Mouse (Mus musculus): ENCODE data around the gene Asb11. TPM values are rescaled to one million over a fixed set of nuclear protein-coding genes. Genes with fewer than 3 reads are reported as not detected.

Asb11 gene
- polyA plus RNA-seq, 1 experiment from 2014 or later = not detected

- DNase-seq (ENCODE audit: low spot score) = no peak
- Histone ChIP-seq H3K36me3 (ENCODE audit: control insufficient read depth, insufficient read depth, low read length) (no peaks in the 10 kb centered on the region), H3K9me3 (ENCODE audit: control insufficient read depth, low read length) (no peaks in the 10 kb centered on the region), H3K4me2 (ENCODE audit: low read depth, low read length, severe bottlenecking) (no peak overlapping the region), H3K27me3 (ENCODE audit: control insufficient read depth, insufficient read depth, low read length) (no peaks in the 10 kb centered on the region; the same call in 1 of the 2 replicates), H3K9ac (ENCODE audit: low read length) (no peak overlapping the region), H3K4me3 (ENCODE audit: low read depth, low read length) (no peak overlapping the region), H3K27ac (ENCODE audit: low read depth, low read length) (no peak overlapping the region), H3K4me1 (replicated peaks; ENCODE audit: control insufficient read depth, insufficient read depth, low read length) (no peaks in the 10 kb centered on the region)
- ATAC-seq (replicated peaks; ENCODE audit: low FRiP score) = no peak
- WGBS = 88% methylated on average over 6 of the region's 6 CpGs
Measured at GRCm38 (mm10) chrX:164431541-164431940, 5.3 kb upstream of the Asb11 start.

DNA sequence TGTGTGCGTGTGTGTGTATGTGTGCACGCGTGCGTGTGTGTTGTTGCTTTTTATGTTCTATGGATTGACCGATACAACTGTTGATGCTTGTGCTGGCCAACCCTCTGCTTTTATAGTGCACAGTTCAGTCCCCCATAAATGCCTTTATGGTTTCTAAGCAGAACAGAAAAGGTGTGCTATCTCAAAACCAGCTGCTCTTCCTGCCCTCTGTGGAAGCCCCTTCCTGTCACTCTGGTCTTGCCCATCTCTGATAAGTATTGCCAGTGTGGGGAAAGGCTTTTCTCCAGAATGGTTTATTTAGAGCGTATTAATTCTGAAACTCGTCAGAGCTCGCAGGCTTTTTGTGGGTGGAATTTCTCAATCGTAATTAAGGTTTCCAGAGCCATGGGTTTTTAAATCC lies 4.1 kb upstream of the Asb11 start:
- H3K27ac ChIP-seq (ENCODE audit: low read depth, low read length) = no peak overlapping the region
- H3K9ac ChIP-seq (ENCODE audit: low read length) = no peak overlapping the region
- no peak for DNase-seq (ENCODE audit: low spot score)
- no peaks in the 10 kb centered on the region for H3K27me3 ChIP-seq (ENCODE audit: control insufficient read depth, insufficient read depth, low read length)
- no peak for ATAC-seq (replicated peaks; ENCODE audit: low FRiP score)
- no peak overlapping the region for H3K4me2 ChIP-seq (ENCODE audit: low read depth, low read length, severe bottlenecking)
- H3K4me3 ChIP-seq (ENCODE audit: low read depth, low read length) = no peak overlapping the region
- H3K36me3 ChIP-seq (ENCODE audit: control insufficient read depth, insufficient read depth, low read length) = no peaks in the 10 kb centered on the region
- no peaks in the 10 kb centered on the region for H3K4me1 ChIP-seq (replicated peaks; ENCODE audit: control insufficient read depth, insufficient read depth, low read length)
- WGBS = 94% methylated on average over 9 of the region's 9 CpGs
- H3K9me3 ChIP-seq (ENCODE audit: control insufficient read depth, low read length) = no peaks in the 10 kb centered on the region

GRCm38 (mm10) chrX:164439462-164439861 lies 2.7 kb downstream of the Asb11 start:
- 87% methylated on average over 7 of the region's 7 CpGs for WGBS
- DNase-seq (ENCODE audit: low spot score) (no peak), ATAC-seq (replicated peaks; ENCODE audit: low FRiP score) (no peak)
- no peak overlapping the region for H3K4me3 ChIP-seq (ENCODE audit: low read depth, low read length)
- H3K27me3 ChIP-seq (ENCODE audit: control insufficient read depth, insufficient read depth, low read length) = peaks cover 2% of the 10 kb centered on the region; the same call in 1 of the 2 replicates
- no peaks in the 10 kb centered on the region for H3K36me3 ChIP-seq (ENCODE audit: control insufficient read depth, insufficient read depth, low read length)
- no peak overlapping the region for H3K27ac ChIP-seq (ENCODE audit: low read depth, low read length)
- no peak overlapping the region for H3K9ac ChIP-seq (ENCODE audit: low read length)
- no peaks in the 10 kb centered on the region for H3K9me3 ChIP-seq (ENCODE audit: control insufficient read depth, low read length)
- no peaks in the 10 kb centered on the region for H3K4me1 ChIP-seq (replicated peaks; ENCODE audit: control insufficient read depth, insufficient read depth, low read length)
- H3K4me2 ChIP-seq (ENCODE audit: low read depth, low read length, severe bottlenecking) = no peak overlapping the region

GRCm38 (mm10) chrX:164440140-164440539 lies 3.3 kb downstream of the Asb11 start:
- WGBS = 75% methylated on average over 2 of the region's 2 CpGs
- Histone ChIP-seq H3K27me3 (ENCODE audit: control insufficient read depth, insufficient read depth, low read length) (peaks cover 2% of the 10 kb centered on the region; the same call in 1 of the 2 replicates), H3K4me1 (replicated peaks; ENCODE audit: control insufficient read depth, insufficient read depth, low read length) (no peaks in the 10 kb centered on the region), H3K27ac (ENCODE audit: low read depth, low read length) (no peak overlapping the region), H3K9ac (ENCODE audit: low read length) (no peak overlapping the region), H3K9me3 (ENCODE audit: control insufficient read depth, low read length) (no peaks in the 10 kb centered on the region), H3K4me2 (ENCODE audit: low read depth, low read length, severe bottlenecking) (no peak overlapping the region), H3K4me3 (ENCODE audit: low read depth, low read length) (no peak overlapping the region), H3K36me3 (ENCODE audit: control insufficient read depth, insufficient read depth, low read length) (no peaks in the 10 kb centered on the region)
- no peak for ATAC-seq (replicated peaks; ENCODE audit: low FRiP score)
- DNase-seq (ENCODE audit: low spot score) = no peak

- no peak overlapping the region for H3K9ac ChIP-seq (ENCODE audit: low read length)
- no peak overlapping the region for H3K27ac ChIP-seq (ENCODE audit: low read depth, low read length)
- DNase-seq (ENCODE audit: low spot score) (no peak), ATAC-seq (replicated peaks; ENCODE audit: low FRiP score) (no peak)
- no peaks in the 10 kb centered on the region for H3K36me3 ChIP-seq (ENCODE audit: control insufficient read depth, insufficient read depth, low read length)
- no peak overlapping the region for H3K4me3 ChIP-seq (ENCODE audit: low read depth, low read length)
- no peaks in the 10 kb centered on the region for H3K4me1 ChIP-seq (replicated peaks; ENCODE audit: control insufficient read depth, insufficient read depth, low read length)
- no peak overlapping the region for H3K4me2 ChIP-seq (ENCODE audit: low read depth, low read length, severe bottlenecking)
- peaks cover 2% of the 10 kb centered on the region; the same call in 1 of the 2 replicates for H3K27me3 ChIP-seq (ENCODE audit: control insufficient read depth, insufficient read depth, low read length)
- H3K9me3 ChIP-seq (ENCODE audit: control insufficient read depth, low read length) = no peaks in the 10 kb centered on the region
- 81% methylated on average over 3 of the region's 3 CpGs for WGBS
Measured at GRCm38 (mm10) chrX:164440703-164441102, 3.9 kb downstream of the Asb11 start.

GRCm38 (mm10) chrX:164441306-164441705 lies 4.5 kb downstream of the Asb11 start:
- H3K4me1 ChIP-seq (replicated peaks; ENCODE audit: control insufficient read depth, insufficient read depth, low read length) = no peaks in the 10 kb centered on the region
- no peaks in the 10 kb centered on the region for H3K9me3 ChIP-seq (ENCODE audit: control insufficient read depth, low read length)
- no peak overlapping the region for H3K27ac ChIP-seq (ENCODE audit: low read depth, low read length)
- no peak overlapping the region for H3K4me2 ChIP-seq (ENCODE audit: low read depth, low read length, severe bottlenecking)
- no peak for ATAC-seq (replicated peaks; ENCODE audit: low FRiP score)
- H3K36me3 ChIP-seq (ENCODE audit: control insufficient read depth, insufficient read depth, low read length) = no peaks in the 10 kb centered on the region
- peaks cover 2% of the 10 kb centered on the region; the same call in 1 of the 2 replicates for H3K27me3 ChIP-seq (ENCODE audit: control insufficient read depth, insufficient read depth, low read length)
- no peak overlapping the region for H3K4me3 ChIP-seq (ENCODE audit: low read depth, low read length)
- no peak for DNase-seq (ENCODE audit: low spot score)
- 82% methylated on average over 3 of the region's 3 CpGs for WGBS
- H3K9ac ChIP-seq (ENCODE audit: low read length) = no peak overlapping the region

GRCm38 (mm10) chrX:164445601-164446000 lies 8.8 kb downstream of the Asb11 start:
- no peaks in the 10 kb centered on the region; the same call in 1 of the 2 replicates for H3K27me3 ChIP-seq (ENCODE audit: control insufficient read depth, insufficient read depth, low read length)
- H3K27ac ChIP-seq (ENCODE audit: low read depth, low read length) = no peak overlapping the region
- WGBS = 85% methylated on average over 12 of the region's 12 CpGs
- no peaks in the 10 kb centered on the region for H3K36me3 ChIP-seq (ENCODE audit: control insufficient read depth, insufficient read depth, low read length)
- H3K9me3 ChIP-seq (ENCODE audit: control insufficient read depth, low read length) = no peaks in the 10 kb centered on the region
- no peak overlapping the region for H3K4me2 ChIP-seq (ENCODE audit: low read depth, low read length, severe bottlenecking)
- ATAC-seq (replicated peaks; ENCODE audit: low FRiP score) (no peak), DNase-seq (ENCODE audit: low spot score) (no peak)
- no peaks in the 10 kb centered on the region for H3K4me1 ChIP-seq (replicated peaks; ENCODE audit: control insufficient read depth, insufficient read depth, low read length)
- no peak overlapping the region for H3K4me3 ChIP-seq (ENCODE audit: low read depth, low read length)
- no peak overlapping the region for H3K9ac ChIP-seq (ENCODE audit: low read length)

GRCm38 (mm10) chrX:164446106-164446551 lies 9.3 kb downstream of the Asb11 start:
- Histone ChIP-seq H3K27ac (ENCODE audit: low read depth, low read length) (no peak overlapping the region), H3K4me2 (ENCODE audit: low read depth, low read length, severe bottlenecking) (no peak overlapping the region), H3K9ac (ENCODE audit: low read length) (no peak overlapping the region), H3K27me3 (ENCODE audit: control insufficient read depth, insufficient read depth, low read length) (no peaks in the 10 kb centered on the region), H3K4me3 (ENCODE audit: low read depth, low read length) (no peak overlapping the region), H3K9me3 (ENCODE audit: control insufficient read depth, low read length) (no peaks in the 10 kb centered on the region), H3K36me3 (ENCODE audit: control insufficient read depth, insufficient read depth, low read length) (no peaks in the 10 kb centered on the region), H3K4me1 (replicated peaks; ENCODE audit: control insufficient read depth, insufficient read depth, low read length) (no peaks in the 10 kb centered on the region)
- ATAC-seq (replicated peaks; ENCODE audit: low FRiP score) (no peak), DNase-seq (ENCODE audit: low spot score) (no peak)
- WGBS = 82% methylated on average over 10 of the region's 10 CpGs

DNA sequence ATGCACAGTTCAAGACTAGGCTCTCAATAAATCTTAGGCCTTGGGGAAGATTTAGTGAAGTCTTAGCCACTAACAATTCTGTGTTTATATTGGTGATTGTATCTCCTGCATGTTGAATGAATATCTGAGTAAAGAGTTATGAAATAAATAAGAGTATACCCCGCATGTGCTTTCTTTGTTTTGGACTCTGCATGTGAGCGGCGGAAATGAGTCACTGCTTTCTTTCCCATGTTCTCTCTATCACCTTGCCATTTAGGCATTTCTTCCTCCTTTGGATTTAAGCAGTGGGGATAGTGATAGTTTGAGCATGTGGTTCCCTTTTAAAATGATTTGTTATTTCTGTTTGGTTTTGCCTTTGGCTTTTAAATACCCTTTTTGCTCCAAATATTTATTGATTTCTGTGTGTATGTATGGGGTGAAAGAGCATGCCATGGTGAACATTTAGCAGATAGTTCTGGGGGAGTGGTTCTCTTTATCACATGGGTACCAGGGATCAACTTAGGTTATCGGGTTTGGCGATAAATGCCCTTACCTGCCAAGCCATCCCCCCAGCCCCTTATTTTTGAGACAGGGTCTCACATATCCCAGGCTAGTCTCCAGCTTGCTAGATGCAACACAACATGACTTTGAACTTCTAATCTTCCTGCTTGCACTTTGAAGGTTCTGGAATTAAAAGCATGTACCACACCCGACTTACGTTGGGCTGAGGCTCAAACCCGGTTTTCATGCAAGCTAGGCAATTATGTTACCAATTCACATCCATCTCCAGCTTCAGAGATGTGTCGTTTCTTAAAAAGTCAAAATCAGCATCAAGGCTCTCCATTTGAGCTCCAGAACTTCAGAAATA lies 10.3 kb downstream of the Asb11 start:
- Histone ChIP-seq H3K4me3 (ENCODE audit: low read depth, low read length) (no peak overlapping the region), H3K9me3 (ENCODE audit: control insufficient read depth, low read length) (no peaks in the 10 kb centered on the region), H3K27me3 (ENCODE audit: control insufficient read depth, insufficient read depth, low read length) (no peaks in the 10 kb centered on the region), H3K27ac (ENCODE audit: low read depth, low read length) (no peak overlapping the region), H3K36me3 (ENCODE audit: control insufficient read depth, insufficient read depth, low read length) (no peaks in the 10 kb centered on the region), H3K4me1 (replicated peaks; ENCODE audit: control insufficient read depth, insufficient read depth, low read length) (no peaks in the 10 kb centered on the region), H3K9ac (ENCODE audit: low read length) (no peak overlapping the region), H3K4me2 (ENCODE audit: low read depth, low read length, severe bottlenecking) (no peak overlapping the region)
- no peak for DNase-seq (ENCODE audit: low spot score)
- ATAC-seq (replicated peaks; ENCODE audit: low FRiP score) = no peak
- 92% methylated on average over 9 of the region's 9 CpGs for WGBS

Measured in forebrain, embryonic 11.5 days (tissue).